Mouse (Mus musculus): ENCODE measurements around the gene 5830473C10Rik.
A peak's percentile ranks its signal among the peaks of the same experiment; 100 is the strongest.

5830473C10Rik gene

DNA sequence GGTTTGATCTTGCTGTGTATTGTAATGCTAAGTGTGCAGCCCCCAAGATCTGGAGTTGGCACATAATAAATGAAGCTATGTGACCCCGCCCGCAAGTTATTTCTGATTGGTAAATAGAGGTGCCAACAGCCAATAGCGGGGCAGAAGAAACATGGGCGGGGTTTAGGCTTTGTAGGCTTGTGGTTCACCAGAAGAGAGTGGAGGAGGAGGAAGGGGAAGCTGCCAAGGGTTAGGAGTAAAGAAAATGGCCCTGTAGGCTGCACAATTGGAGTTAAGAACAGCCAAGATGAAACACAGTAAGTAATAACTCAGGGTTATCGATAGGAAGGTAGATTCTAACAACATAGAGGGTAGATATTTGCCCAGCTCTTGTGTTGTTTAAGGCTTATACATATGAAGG, 25.6 kb downstream of the 5830473C10Rik start:
- Histone ChIP-seq H3K36me3 (ENCODE audit: insufficient read depth, low read length) (no peaks in the 10 kb centered on the region), H3K9me3 (ENCODE audit: low read length) (no peaks in the 10 kb centered on the region), H3K4me3 (replicated peaks; ENCODE audit: low read length) (no peak overlapping the region), H3K27me3 (ENCODE audit: insufficient read depth, low read length) (peaks cover 5% of the 10 kb centered on the region; the same call in 1 of the 2 replicates), H3K4me1 (replicated peaks; ENCODE audit: low read depth, low read length) (peaks cover 2% of the 10 kb centered on the region; the same call in 1 of the 2 replicates)
- TF ChIP-seq POU5F1 (IDR thresholded peaks at IDR 0.05; ENCODE audit: borderline replicate concordance, low read length) (no peak), CTCF (conservative IDR thresholded peaks at IDR 0.05; ENCODE audit: low read length) (no peak), NANOG (IDR thresholded peaks at IDR 0.05; ENCODE audit: borderline replicate concordance, low read length) (no peak)

DNA sequence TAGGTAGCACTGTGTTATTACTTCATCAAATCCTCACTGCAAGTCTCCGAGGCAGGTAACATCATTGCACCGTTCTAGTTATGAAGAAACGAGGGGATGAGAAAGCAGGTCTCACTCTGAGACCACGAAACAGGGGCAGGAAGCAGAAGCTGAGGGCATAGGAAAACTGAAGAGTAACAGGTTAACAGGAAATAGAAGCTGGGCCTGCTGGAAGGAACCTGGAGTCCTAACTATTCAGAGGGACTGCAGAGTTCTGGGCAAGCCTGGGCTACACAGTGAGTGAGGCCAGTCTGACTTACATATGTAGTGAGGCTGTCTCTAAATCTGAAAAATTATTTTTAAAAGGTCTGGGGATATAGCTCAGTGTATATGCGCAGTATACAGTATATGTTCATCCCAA, 27.2 kb downstream of the 5830473C10Rik start:
- Histone ChIP-seq H3K36me3 (ENCODE audit: insufficient read depth, low read length) (no peaks in the 10 kb centered on the region), H3K27me3 (ENCODE audit: insufficient read depth, low read length) (peaks cover 5% of the 10 kb centered on the region; the same call in 1 of the 2 replicates), H3K9me3 (ENCODE audit: low read length) (no peaks in the 10 kb centered on the region), H3K4me1 (replicated peaks; ENCODE audit: low read depth, low read length) (peaks cover 2% of the 10 kb centered on the region; the same call in 1 of the 2 replicates), H3K4me3 (replicated peaks; ENCODE audit: low read length) (no peak overlapping the region)
- TF ChIP-seq POU5F1 (IDR thresholded peaks at IDR 0.05; ENCODE audit: borderline replicate concordance, low read length) (no peak), CTCF (conservative IDR thresholded peaks at IDR 0.05; ENCODE audit: low read length) (no peak), NANOG (IDR thresholded peaks at IDR 0.05; ENCODE audit: borderline replicate concordance, low read length) (no peak)

GRCm38 (mm10) chr5:90588708-90589595, 28.0 kb downstream of the 5830473C10Rik start:
- Histone ChIP-seq H3K4me1 (replicated peaks; ENCODE audit: low read depth, low read length) (peaks cover 2% of the 10 kb centered on the region; the same call in 1 of the 2 replicates), H3K27me3 (ENCODE audit: insufficient read depth, low read length) (peaks cover 2% of the 10 kb centered on the region; the same call in 1 of the 2 replicates), H3K36me3 (ENCODE audit: insufficient read depth, low read length) (no peaks in the 10 kb centered on the region), H3K4me3 (replicated peaks; ENCODE audit: low read length) (no peak overlapping the region), H3K9me3 (ENCODE audit: low read length) (no peaks in the 10 kb centered on the region)
- TF ChIP-seq POU5F1 (IDR thresholded peaks at IDR 0.05; ENCODE audit: borderline replicate concordance, low read length), result no peak
- peak; percentile 79 for TF ChIP-seq CTCF (conservative IDR thresholded peaks at IDR 0.05; ENCODE audit: low read length)

DNA sequence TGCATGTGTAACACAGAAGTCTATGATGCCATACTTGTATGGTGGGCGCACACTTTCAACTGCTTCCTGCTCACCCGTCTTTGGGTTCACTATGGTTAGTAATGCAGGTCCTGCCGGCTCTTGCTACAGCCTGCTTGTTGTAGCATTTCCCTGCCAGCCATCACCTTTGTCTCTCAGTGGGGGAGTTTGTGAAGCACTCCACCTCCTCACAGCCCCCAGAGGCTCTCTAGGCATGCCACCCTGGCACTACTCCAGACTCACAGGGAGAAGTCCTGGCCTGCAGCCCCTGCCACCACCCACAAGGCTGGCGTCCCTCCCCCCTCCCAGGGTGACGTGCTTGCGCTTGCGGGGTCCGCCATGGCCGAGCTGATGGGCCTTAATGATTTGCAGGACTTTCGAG, 29.8 kb downstream of the 5830473C10Rik start:
- Histone ChIP-seq H3K4me3 (replicated peaks; ENCODE audit: low read length) (no peak overlapping the region), H3K27me3 (ENCODE audit: insufficient read depth, low read length) (no peaks in the 10 kb centered on the region; the same call in 1 of the 2 replicates), H3K4me1 (replicated peaks; ENCODE audit: low read depth, low read length) (peaks cover 2% of the 10 kb centered on the region; the same call in 1 of the 2 replicates), H3K36me3 (ENCODE audit: insufficient read depth, low read length) (no peaks in the 10 kb centered on the region), H3K9me3 (ENCODE audit: low read length) (no peaks in the 10 kb centered on the region)
- TF ChIP-seq NANOG (IDR thresholded peaks at IDR 0.05; ENCODE audit: borderline replicate concordance, low read length) (no peak), CTCF (conservative IDR thresholded peaks at IDR 0.05; ENCODE audit: low read length) (no peak), POU5F1 (IDR thresholded peaks at IDR 0.05; ENCODE audit: borderline replicate concordance, low read length) (no peak)

GRCm38 (mm10) chr5:90591936-90592335, 31.0 kb downstream of the 5830473C10Rik start:
- Histone ChIP-seq H3K9me3 (ENCODE audit: low read length) (no peaks in the 10 kb centered on the region), H3K4me3 (replicated peaks; ENCODE audit: low read length) (no peak overlapping the region), H3K36me3 (ENCODE audit: insufficient read depth, low read length) (no peaks in the 10 kb centered on the region), H3K4me1 (replicated peaks; ENCODE audit: low read depth, low read length) (peaks cover 2% of the 10 kb centered on the region; the same call in 1 of the 2 replicates), H3K27me3 (ENCODE audit: insufficient read depth, low read length) (no peaks in the 10 kb centered on the region; the same call in 1 of the 2 replicates)
- no peak for TF ChIP-seq POU5F1 (IDR thresholded peaks at IDR 0.05; ENCODE audit: borderline replicate concordance, low read length)
- TF ChIP-seq NANOG (IDR thresholded peaks at IDR 0.05; ENCODE audit: borderline replicate concordance, low read length), result no peak
- TF ChIP-seq CTCF (conservative IDR thresholded peaks at IDR 0.05; ENCODE audit: low read length), result no peak

DNA sequence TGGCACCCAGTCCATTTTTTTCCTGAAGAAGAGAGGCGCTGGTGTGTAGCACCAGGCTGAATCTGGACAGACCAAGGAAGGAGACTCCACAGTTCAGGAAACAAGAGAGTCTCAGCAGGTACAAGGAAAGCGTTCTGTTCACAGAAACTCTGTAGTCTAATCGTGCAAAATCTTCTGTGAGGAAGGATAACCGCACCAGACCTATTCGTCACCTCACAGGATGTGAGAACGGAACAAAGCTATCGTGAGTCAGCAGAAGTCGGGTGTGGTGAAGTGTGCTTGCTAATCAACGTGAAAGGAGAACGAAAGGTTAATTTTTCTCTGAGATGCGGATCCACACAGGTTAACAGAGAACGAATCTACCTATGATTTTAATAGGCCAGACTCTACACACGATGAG, 34.0 kb downstream of the 5830473C10Rik start:
- no peaks in the 10 kb centered on the region; the same call in 1 of the 2 replicates for H3K27me3 ChIP-seq (ENCODE audit: insufficient read depth, low read length)
- H3K9me3 ChIP-seq (ENCODE audit: low read length), result peaks cover 10% of the 10 kb centered on the region
- no peaks in the 10 kb centered on the region for H3K36me3 ChIP-seq (ENCODE audit: insufficient read depth, low read length)
- peaks cover 2% of the 10 kb centered on the region; the same call in 1 of the 2 replicates for H3K4me1 ChIP-seq (replicated peaks; ENCODE audit: low read depth, low read length)
- TF ChIP-seq CTCF (conservative IDR thresholded peaks at IDR 0.05; ENCODE audit: low read length) (no peak), NANOG (IDR thresholded peaks at IDR 0.05; ENCODE audit: borderline replicate concordance, low read length) (no peak), POU5F1 (IDR thresholded peaks at IDR 0.05; ENCODE audit: borderline replicate concordance, low read length) (no peak)
- H3K4me3 ChIP-seq (replicated peaks; ENCODE audit: low read length), result no peak overlapping the region

- Histone ChIP-seq H3K9me3 (ENCODE audit: low read length) (peaks cover 10% of the 10 kb centered on the region), H3K27me3 (ENCODE audit: insufficient read depth, low read length) (no peaks in the 10 kb centered on the region), H3K4me1 (replicated peaks; ENCODE audit: low read depth, low read length) (no peaks in the 10 kb centered on the region), H3K36me3 (ENCODE audit: insufficient read depth, low read length) (no peaks in the 10 kb centered on the region), H3K4me3 (replicated peaks; ENCODE audit: low read length) (no peak overlapping the region)
- no peak for TF ChIP-seq NANOG (IDR thresholded peaks at IDR 0.05; ENCODE audit: borderline replicate concordance, low read length)
- no peak for TF ChIP-seq CTCF (conservative IDR thresholded peaks at IDR 0.05; ENCODE audit: low read length)
- no peak for TF ChIP-seq POU5F1 (IDR thresholded peaks at IDR 0.05; ENCODE audit: borderline replicate concordance, low read length)
Measured at GRCm38 (mm10) chr5:90596155-90596554, 35.2 kb downstream of the 5830473C10Rik start.

- no peak for TF ChIP-seq POU5F1 (IDR thresholded peaks at IDR 0.05; ENCODE audit: borderline replicate concordance, low read length)
- no peak for TF ChIP-seq NANOG (IDR thresholded peaks at IDR 0.05; ENCODE audit: borderline replicate concordance, low read length)
- TF ChIP-seq CTCF (conservative IDR thresholded peaks at IDR 0.05; ENCODE audit: low read length), result peak; percentile 48
- Histone ChIP-seq H3K9me3 (ENCODE audit: low read length) (peaks cover 10% of the 10 kb centered on the region), H3K27me3 (ENCODE audit: insufficient read depth, low read length) (no peaks in the 10 kb centered on the region), H3K36me3 (ENCODE audit: insufficient read depth, low read length) (no peaks in the 10 kb centered on the region), H3K4me3 (replicated peaks; ENCODE audit: low read length) (no peak overlapping the region), H3K4me1 (replicated peaks; ENCODE audit: low read depth, low read length) (0 out of 2 replicates have a peak, but pooled peaks cover 2% of the 10 kb centered on the region)
Measured at GRCm38 (mm10) chr5:90601469-90601868, 40.6 kb downstream of the 5830473C10Rik start.

Measured in E14TG2a.4 (cell line).